Mouse (Mus musculus) forelimb bud, embryonic 11.5 days (tissue): ENCODE results near the gene BC055324.
"Not testable (repeated sequence)": the region's sequence is repeated elsewhere in the genome, so short reads cannot be mapped to it uniquely, and the experiment has no call there.

Experiments
- DNase-seq: peaks from one replicate; pipeline ENCODE4 v3.0.0-alpha.2; 2012; ENCODE audit warnings: low read depth, low spot score

Gene BC055324

DNA sequence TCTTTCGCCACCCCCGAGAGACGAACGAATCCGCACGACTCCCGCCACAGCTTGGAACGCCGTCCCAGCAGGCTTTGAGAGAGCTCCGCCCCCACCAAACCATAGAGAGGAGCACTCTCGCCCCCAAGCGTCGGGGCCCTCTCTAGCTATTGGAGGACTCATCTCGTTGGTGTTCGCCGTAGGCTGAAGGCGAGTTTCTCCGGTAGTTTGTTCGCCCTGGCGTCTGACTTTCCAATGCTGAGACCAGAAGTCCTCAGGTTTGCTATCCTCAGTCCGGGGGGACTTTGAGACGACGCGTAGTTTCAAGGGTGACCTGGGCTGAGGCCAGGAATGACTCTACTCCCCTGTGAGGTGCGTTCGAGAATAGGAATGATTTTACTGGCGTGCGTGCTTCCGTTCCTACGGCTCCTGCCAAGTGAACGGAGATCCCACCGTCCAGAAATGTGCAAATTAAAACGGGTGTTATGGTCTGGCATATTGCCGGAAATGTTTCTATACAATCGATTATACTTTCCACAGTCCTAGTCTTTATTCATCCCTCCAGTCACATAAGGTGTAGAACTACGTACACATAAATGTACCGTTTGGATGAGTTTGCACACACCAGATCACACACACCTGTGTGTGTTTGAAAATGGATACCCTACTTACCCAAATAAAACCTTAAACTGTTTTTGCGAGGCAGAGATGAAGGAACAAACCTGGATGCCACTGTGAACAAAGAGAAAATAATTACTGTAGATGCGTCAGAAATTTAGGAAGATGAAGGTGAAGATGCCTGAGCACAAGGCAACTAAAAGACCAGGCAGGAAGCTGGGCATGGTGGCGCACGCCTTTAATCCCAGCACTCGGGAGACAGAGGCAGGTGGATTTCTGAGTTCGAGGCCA is at the start of gene BC055324, which contains the start of gene Mettl18:
Gene BC055324, minus strand, starts transcription at position 76 of the 888 bp plus-strand sequence.
Gene Mettl18, plus strand, starts transcription at position 169 of the 888 bp plus-strand sequence.
- peak; percentile 93 for DNase-seq

DNA sequence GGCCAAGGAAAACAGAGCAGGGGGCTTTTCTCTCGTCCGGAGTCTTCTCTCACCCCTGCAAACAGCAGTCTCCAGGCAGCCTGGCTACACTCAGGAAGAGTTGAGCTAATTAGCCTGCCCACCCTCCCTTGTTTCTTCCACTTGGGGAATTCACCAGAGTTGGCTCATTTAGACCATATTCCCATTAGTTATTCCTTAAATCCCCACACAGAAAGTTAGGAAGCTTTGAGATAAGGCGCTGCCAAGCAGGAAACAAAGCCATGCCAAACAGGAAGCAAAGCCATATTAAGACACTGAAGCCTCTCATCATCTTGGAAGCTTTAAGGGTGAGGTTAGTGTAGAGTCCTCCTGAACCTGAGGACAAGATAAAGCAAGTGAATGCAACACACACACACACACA is 49.0 kb upstream of the BC055324 start:
- no peak for DNase-seq

DNA sequence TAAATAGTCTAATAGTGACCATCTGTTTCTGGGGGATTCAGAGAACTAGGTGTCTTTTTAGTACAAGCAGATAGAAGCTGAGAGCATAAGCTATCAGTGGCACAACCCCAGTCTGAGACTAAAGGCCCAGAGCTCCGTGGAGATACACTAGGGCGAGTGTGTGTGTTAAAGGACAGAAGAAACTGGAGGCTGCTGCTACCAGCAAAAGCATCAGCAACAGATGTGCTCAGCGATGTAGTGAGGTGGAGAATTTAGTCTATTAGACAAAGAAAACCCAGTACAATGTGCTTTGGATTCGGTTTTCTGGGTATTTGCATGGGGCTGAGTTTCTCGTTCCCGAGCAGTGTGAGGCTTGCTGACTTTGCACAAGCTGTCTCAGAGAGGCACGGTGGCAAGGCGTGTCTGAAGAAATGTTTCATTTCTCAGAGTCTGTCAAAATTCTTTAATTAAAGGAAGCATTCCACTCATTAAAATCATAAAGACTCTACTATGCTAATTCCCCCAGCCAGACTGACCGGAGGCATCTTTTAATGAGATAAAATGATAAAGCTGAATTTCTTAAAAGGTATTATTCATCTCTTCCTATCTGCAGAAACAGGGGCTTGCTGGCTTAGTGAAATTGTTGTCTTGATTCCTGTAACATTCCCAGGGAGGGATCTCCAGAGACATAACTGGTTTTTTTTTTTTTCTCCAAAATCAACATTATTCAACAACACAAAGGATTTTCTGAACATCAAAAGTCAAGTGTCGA is 46.0 kb upstream of the BC055324 start:
- no peak for DNase-seq

DNA sequence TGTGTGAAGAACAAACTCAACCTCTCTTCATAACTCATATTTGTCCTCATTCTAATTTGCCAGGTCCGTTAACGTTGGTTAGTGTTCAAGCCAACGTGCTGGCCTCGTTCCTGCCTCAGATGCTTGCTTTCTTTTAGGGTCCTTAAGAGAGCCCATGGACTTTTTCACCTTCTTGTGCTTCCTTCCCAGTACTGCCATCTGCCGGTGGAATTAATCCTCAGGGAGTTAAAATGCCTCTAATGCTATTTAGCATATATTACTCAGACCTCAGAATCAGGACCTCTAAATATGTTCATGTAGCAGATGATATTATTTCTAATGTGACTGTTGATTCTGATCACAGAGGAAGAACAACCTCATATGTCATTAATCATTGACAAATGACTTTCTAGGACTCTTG is 32.8 kb upstream of the BC055324 start:
- no peak for DNase-seq

DNA sequence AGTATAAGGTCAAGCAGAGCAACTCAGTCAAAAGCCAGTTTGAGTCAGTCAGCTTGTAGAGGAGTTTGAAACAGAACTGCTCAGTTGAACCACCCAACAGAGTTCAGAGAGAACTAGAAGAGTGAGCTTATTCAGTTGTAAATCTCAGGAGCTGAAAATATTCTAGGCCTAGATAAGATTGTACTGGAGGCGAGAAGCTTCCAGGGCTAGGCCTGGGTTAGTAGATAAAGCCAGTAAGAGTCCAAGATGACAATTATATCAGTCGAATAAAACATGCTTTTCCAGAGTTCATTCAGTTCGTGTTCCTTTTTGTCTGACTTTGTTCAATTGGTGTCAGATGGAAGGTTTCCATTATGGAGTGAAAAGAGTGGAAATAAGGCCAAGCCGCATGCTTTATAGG is 31.1 kb upstream of the BC055324 start:
- no peak for DNase-seq

DNA sequence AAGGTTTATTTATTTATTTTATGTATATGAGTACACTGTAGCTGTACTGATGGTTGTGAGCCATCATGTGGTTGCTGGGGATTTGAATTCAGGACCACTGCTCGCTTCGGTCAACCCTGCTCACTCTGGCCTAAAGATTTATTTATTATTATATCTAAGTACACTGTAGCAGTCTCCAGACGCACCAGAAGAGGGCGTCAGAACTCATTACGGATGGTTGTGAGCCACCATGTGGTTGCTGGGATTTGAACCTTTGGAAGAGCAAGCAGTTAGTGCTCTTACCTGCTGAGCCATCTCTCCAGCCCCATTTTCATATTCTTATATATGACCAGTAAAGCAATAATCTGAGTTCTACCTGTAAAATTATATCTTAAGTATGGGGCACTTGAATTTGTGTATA is 27.5 kb upstream of the BC055324 start:
- DNase-seq: not testable (repeated sequence)

DNA sequence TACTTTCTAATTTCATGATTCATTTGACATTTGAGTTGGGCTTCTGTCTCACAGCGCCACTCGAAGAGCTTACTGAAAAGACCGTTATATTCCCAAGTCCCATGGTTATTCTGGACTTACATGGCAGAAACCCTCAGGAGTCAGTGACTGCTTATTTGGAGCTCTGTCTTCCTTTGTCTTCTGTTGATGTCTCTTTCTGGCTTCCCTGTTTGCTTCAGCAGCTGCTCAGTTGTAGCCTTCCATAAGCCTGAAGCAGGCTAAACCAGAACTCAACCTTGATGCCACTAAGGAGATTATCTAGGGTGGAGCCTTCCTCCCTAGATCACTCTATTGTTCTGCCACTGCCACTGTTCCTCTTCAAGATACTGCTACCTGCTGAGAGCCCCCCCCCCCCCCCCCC is 26.1 kb upstream of the BC055324 start:
- DNase-seq: not testable (repeated sequence)

DNA sequence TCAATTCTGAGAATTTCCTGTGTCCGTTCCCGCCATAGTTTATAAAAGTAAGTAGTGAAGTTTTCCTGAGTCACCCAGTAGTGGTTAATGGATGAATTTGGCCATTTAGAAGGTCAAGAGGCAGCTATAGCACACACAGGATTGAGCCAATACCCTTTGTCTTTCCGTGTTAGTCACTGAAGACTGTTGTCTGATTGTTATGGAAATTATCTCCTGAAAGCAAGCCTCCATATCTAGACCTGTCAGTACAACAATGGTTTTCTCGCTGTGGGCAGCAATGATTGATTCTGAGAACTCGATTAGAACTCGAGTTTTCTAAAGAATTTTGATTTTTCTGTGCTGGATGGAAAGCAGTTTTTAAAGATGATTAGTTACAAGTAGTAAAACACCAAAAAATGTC is 25.2 kb upstream of the BC055324 start:
- no peak for DNase-seq

DNA sequence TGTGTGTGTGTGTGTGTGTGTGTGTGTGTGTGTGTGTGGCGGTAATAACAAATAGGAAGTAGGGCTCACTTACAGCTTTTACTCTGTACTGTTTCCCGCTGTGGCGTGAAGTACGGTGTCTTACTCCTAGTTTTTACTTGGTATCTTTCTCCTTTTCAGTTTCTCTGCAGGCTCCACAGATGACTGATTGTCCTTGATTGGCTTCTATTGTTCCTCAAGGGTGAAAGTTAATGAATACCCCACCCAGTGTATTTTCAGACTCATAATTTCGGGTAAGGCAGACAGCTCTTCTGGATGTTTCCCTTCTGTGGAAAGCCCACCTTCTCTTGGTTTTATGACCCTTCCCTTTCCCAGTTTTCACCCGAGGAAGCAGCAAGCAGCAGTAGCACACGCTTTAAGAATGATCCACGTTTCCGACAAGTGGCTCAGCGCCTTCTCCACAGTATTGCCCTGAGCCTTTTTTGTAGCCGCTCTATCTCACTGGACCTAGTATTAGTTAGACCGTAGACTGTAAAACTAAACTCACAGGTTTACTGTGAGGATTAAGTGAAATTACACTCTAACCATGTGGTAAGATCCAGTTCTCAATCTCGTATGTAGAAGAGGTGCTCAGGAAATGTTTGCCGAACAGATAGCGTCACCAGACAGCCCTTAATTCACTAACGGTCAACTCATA is 23.8 kb upstream of the BC055324 start:
- DNase-seq: no peak

DNA sequence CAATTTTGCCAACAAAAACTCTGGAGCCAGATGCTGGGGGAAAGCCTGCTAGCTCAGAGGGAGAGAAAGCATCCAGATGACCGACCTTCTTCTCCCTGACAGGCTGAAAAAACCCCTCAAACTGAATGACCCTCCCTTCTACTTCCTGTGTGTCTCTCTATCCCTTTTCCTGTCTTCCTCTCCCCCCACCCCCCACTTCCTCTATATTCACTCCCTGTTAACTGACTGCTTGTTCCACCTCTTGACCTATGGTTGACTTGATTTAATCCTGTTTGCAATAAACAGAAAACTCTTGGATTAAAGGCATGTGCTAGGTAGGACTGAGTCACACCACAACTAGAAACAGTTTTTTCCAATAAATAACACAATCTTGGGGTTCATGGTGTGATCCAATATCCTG is 20.0 kb upstream of the BC055324 start:
- DNase-seq: no peak

DNA sequence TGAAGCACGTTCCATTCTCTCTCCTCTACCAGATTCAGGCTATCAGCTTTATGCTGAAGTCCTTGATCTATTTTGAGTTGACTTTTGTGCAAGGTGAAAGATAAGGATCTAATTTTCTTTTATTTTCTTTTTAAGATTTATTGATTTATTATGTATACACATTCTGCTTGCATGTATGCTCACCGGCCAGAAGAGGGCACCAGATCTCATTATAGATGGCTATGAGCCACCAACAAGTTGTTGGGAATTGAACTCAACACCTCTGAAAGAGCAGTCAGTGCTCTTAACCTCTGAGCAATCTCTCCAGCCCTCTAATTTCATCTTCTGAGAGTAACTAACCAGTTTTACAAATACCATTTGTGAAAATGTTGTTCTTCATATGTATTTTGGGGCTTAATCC is 14.6 kb upstream of the BC055324 start:
- no peak for DNase-seq

DNA sequence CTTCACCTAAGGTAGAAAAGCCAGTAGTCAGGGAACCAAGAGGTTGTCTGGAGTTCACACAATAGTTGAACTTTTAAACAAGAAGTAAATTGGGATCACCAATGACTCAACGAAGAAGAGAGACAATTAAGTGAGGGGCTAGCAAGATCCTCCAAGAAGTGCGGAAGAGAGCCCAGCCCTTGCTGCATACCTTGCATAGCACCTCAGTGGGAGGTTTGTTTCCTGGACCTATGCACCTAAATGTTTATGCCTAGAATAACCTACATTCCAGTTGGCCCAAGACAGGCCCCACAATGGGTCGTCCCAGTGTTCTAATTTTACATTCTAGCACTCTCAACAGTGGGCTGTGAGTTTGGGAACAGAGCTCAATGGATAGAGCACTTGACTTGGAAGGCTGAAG is 9.7 kb upstream of the BC055324 start:
- no peak for DNase-seq

DNA sequence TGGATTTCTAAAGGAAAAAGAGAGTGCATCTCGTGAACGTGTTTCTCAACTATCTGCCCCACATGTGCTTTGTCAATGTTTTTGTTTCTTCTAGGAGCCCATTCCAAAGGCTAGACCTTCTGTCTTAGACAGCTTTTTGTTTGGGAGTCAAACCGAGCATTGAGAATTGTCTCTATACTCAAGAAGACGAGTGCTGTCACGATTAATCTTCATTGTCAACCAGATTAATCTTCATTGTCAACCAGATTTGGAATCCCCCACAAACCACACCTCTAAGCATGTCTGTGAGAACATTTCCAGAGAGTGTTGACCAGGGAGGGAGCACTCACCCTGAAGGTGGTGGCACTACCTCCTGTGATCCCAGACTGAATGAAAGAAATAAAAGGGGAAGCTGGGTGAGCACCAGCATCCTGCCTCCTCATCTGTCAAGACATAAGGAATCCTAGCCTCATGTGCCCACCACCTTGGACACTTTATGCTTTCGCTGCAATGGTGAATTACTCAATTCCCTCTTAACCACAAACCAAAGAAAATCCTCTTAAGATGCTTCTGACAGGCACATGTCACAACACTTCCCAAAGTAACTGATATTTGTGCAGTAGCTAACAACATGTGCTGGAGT is 7.3 kb upstream of the BC055324 start:
- no peak for DNase-seq

DNA sequence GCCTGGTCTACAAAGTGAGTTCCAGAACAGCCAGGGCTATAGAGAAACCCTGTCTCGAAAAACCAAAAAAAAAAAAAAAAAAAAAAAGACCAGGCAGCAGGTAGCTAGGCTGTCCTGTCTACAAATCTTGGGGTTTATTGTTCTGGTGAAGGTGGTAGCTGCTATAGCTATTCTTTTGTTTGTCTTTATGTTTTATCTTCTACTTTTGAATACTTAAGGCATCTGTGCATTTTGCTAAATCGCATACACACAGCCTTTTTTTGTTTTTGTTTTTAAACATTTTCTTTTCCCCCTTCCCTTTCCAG is 965 bp upstream of the BC055324 start:
- DNase-seq: no peak

DNA sequence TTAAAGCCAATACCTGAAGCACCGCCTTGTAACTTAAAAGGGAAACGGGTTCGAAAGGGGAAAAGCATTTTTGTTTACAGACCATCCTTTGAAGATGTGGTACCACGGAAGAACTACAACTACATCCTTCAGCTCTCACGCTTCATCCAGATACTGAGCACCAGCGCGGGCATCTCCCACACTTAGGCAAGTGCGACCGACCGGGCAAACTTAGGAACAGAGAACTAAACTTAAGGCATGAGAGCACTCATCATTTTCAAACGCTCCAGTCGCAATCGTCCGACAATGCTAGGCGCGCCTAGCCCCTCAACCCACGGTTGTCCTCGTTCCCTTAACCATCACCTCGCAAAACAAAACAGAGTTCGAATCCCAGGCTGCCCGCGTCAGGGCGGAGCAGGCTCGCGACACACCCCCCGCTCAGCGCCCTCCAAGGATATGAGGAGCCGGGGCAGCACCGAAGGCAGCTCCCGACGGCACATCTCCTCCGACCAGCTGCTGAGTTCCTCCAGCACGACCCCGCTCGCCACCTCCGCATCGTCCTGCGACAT is 349 bp downstream of the BC055324 start:
- no peak for DNase-seq

DNA sequence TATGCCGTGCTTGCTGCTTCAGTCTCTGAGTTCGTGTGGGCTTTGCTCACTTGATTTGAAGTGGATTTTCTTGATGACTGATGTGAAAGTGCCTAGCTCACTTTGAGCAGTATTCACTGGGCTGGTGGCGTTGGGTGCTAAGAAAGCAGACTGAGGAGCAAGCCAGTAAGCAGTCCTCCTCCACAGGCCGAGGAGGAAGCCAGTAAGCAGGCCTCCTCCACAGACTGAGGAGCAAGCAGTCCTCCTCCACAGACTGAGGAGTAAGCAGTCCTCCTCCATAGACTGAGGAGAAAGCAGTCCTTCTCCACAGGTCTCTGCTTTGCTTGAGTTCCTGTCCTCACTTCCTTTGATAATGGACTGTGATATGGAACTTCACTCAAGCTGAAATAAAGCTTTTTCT is 2.2 kb downstream of the BC055324 start:
- DNase-seq: no peak

DNA sequence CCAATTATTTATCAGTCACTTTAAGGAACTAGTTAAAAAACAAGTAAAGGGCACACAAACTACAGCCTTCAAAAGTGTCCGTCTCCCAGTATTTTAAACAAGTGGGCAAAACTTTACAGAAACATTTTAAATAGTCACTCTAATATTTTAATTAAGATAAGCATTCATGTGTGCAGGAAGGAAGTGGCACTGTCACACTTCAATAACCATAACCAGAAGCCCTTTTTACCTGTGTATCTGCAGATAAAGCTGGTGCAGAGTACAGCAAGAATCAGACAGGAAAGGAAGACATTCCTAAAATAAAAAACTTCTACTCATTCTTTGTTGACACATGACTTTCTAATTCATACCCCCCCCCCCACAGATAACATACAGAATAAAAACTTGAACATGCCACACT is 18.1 kb downstream of the BC055324 start:
- DNase-seq: no peak

DNA sequence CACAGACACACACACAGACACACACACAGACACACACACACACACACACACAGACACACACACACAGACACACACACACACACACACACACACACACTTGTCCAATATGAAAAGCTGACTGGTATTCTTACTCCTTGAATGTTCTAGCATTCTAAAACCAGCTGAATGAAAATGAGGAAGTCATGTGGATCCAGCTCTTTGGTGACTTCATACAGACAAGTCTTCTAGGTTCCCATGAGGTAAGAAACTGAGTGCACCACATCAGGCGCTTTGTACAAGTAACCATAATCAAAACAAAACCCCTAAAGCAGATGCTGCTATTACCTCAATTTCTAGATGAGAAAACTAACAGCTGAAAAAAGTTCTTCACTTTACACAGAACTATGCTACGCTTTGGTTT is 19.5 kb downstream of the BC055324 start:
- DNase-seq: no peak

DNA sequence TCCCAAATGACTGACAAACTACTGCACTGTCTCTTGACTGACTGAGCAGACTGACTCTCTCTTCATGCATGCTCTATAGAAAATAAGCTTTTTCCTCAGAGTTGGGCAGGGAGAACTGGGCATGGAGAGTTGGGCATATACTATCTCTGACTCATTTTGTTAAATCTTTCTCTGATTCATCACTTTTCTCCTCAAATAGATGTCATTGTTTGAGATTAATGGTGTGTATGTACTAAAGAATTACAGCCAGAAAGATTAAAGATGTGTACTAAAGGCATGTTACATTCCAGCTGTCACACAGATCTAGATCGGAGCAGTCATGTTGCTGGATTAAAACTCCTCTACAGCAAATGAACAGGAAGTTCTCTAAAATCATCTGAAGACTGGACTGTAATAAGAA is 20.1 kb downstream of the BC055324 start:
- no peak for DNase-seq

DNA sequence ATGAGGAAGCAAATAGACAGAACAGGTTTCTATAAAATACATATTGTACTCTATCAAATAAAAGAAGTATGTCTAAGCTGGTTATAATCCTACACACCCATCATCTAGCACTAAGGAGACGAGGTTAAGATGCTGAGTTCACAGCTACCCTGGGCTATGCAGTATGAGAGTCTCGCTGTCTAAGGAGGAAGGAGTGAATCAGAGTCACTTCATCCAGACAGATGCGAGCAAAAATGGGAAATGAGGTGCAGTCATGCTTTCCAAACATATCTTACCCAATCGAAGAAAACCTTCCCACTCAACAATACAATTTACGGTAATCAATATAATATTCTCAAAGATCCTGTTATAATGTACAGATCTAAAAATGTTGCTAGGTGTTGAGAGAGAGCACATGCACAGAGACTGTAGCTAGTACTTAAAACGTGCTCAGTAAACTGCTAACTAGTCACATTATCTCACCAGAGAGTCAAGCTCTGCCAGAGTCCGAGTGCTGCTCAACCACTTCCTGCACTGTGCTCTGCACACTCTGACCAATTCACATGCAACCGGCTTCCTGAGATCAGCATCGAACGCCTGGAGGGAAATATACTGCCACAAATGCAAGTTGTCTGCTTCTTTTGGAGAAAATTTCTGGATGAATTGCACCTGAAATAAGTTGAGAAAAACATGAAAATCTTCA is 30.4 kb downstream of the BC055324 start:
- no peak for DNase-seq

DNA sequence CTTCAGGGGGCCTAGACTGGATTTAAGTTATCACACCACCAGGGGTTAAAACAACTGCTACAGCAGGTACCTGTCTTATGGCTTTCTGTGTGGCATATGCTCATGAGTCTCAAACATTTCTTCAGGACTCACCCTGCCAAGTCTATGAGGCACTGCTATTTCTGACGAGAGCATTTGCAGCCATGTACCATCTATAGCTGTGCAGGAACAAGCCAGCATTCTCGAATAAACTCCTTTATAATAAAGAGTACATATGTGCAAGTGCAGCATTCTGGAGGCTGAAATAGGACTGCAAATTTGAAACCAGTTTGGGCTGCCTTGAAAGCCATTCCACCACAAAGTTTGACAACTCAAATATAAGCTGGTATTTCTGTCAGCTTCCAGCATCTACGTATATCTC is 36.6 kb downstream of the BC055324 start:
- no peak for DNase-seq
